Mouse (Mus musculus) MEL (cell line): ENCODE measurements around the gene Tmub2. TPM values are rescaled to one million over a fixed set of nuclear protein-coding genes. Genes with fewer than 3 reads are reported as not detected.

Experiments used
- DNase-seq: peaks from one replicate; pipeline ENCODE4 v3.0.0; 2011; ENCODE audit warnings: low read depth, low spot score
- H3K27ac ChIP-seq: 2 replicates; pipeline ENCODE4 v1.5.1; 2012; ENCODE audit warnings: low read depth, mild to moderate bottlenecking, control low read depth, low read length, moderate library complexity; ENCODE audit not compliant: control insufficient read depth
- H3K27me3 ChIP-seq, 2 experiments: fragments of 150-350 bp in 1 of 2; sonication (generic) in 1 of 2; 2 replicates each; pipeline ENCODE4 v1.6.1; 2012; ENCODE audit warnings: low read length in 2 of 2, mild to moderate bottlenecking in 2 of 2, improper control_type of control experiment in 1 of 2, moderate library complexity in 1 of 2; ENCODE audit not compliant: insufficient read depth in 2 of 2, control insufficient read depth in 1 of 2
- H3K36me3 ChIP-seq, 2 experiments: 2 replicates each; pipeline ENCODE4 v1.6.1; 2012 to 2014; ENCODE audit warnings: low read length in 2 of 2, improper control_type of control experiment in 1 of 2, inconsistent platforms in 1 of 2, mild to moderate bottlenecking in 1 of 2; ENCODE audit not compliant: insufficient read depth in 2 of 2, control insufficient read depth in 1 of 2
- H3K4me1 ChIP-seq, 2 experiments: fragments of 150-350 bp in 1 of 2; sonication (generic) in 1 of 2; 2 replicates each; pipeline ENCODE4 v1.6.1; 2012; ENCODE audit warnings: low read length in 2 of 2, improper control_type of control experiment in 1 of 2, mild to moderate bottlenecking in 1 of 2; ENCODE audit not compliant: insufficient read depth in 2 of 2, control insufficient read depth in 1 of 2
- H3K4me3 ChIP-seq, 2 experiments: fragments of 150-350 bp in 1 of 2; sonication (generic) in 1 of 2; 2 replicates each; pipeline ENCODE4 v1.5.1; 2012; ENCODE audit warnings: low read depth in 2 of 2, low read length in 2 of 2, mild to moderate bottlenecking in 2 of 2, moderate library complexity in 2 of 2, control low read depth in 1 of 2, improper control_type of control experiment in 1 of 2; ENCODE audit not compliant: control insufficient read depth in 1 of 2, insufficient read depth in 1 of 2
- H3K79me2 ChIP-seq: 2 replicates; pipeline ENCODE4 v1.6.1; 2012; ENCODE audit warnings: mild to moderate bottlenecking, low read length, moderate library complexity; ENCODE audit not compliant: control insufficient read depth, poor library complexity, insufficient read depth
- H3K9ac ChIP-seq: 2 replicates; pipeline ENCODE4 v1.6.1; 2012; ENCODE audit warnings: low read depth, mild to moderate bottlenecking, control low read depth, low read length, moderate library complexity; ENCODE audit not compliant: control insufficient read depth, poor library complexity, severe bottlenecking
- H3K9me3 ChIP-seq: fragments of 150-350 bp; sonication (generic); replicated peaks from 2 replicates; pipeline ENCODE4 v1.6.1; 2012; ENCODE audit warnings: mild to moderate bottlenecking, low read length, improper control_type of control experiment, moderate library complexity; ENCODE audit not compliant: insufficient read depth
- BHLHE40 ChIP-seq: IDR thresholded peaks from 2 replicates; pipeline ENCODE4 v1.6.1; 2012; ENCODE audit warnings: low read depth, mild to moderate bottlenecking, inconsistent platforms, low read length, improper control_type of control experiment, borderline replicate concordance
- CHD1 ChIP-seq: IDR thresholded peaks from 2 replicates; pipeline ENCODE4 v1.6.1; 2012; ENCODE audit warnings: low read depth, mild to moderate bottlenecking, inconsistent platforms, low read length, improper control_type of control experiment
- CHD2 ChIP-seq: IDR thresholded peaks from 2 replicates; pipeline ENCODE4 v1.6.1; 2011; ENCODE audit warnings: low read length, improper control_type of control experiment
- CTCF ChIP-seq, 3 experiments: IDR thresholded peaks in 2 of 3; conservative IDR thresholded peaks in 1 of 3; 2 replicates each; pipeline ENCODE4 v1.5.1; 2011 to 2012; ENCODE audit warnings: low read length in 3 of 3, low read depth in 2 of 3, mild to moderate bottlenecking in 2 of 3, improper control_type of control experiment in 1 of 3, inconsistent platforms in 1 of 3, mixed read lengths in 1 of 3, moderate library complexity in 1 of 3; ENCODE audit not compliant: control insufficient read depth in 1 of 3, insufficient read depth in 1 of 3, poor library complexity in 1 of 3, severe bottlenecking in 1 of 3
- E2F4 ChIP-seq: IDR thresholded peaks from 2 replicates; pipeline ENCODE4 v1.6.1; 2011; ENCODE audit warnings: low read depth, low read length, improper control_type of control experiment, borderline replicate concordance
- ELF1 ChIP-seq: IDR thresholded peaks from 2 replicates; pipeline ENCODE4 v1.6.1; 2014; ENCODE audit warnings: low read depth, mild to moderate bottlenecking, inconsistent platforms, low read length, improper control_type of control experiment, moderate library complexity
- EP300 ChIP-seq, 2 experiments: IDR thresholded peaks; 2 replicates each; pipeline ENCODE4 v1.6.1; 2011; ENCODE audit warnings: improper control_type of control experiment in 2 of 2, low read length in 2 of 2, low read depth in 1 of 2, mild to moderate bottlenecking in 1 of 2
- ETS1 ChIP-seq: IDR thresholded peaks from 2 replicates; pipeline ENCODE4 v1.6.1; 2012; ENCODE audit warnings: low read depth, mild to moderate bottlenecking, inconsistent platforms, low read length, improper control_type of control experiment, moderate library complexity
- GABPA ChIP-seq: IDR thresholded peaks from 2 replicates; pipeline ENCODE4 v1.6.1; 2012; ENCODE audit warnings: low read depth, mild to moderate bottlenecking, inconsistent platforms, low read length, improper control_type of control experiment, moderate library complexity
- GATA1 ChIP-seq: IDR thresholded peaks from 2 replicates; pipeline ENCODE4 v1.6.1; 2011; ENCODE audit warnings: low read depth, low read length, improper control_type of control experiment
- HCFC1 ChIP-seq: IDR thresholded peaks from 2 replicates; pipeline ENCODE4 v1.6.1; 2012; ENCODE audit warnings: low read depth, mild to moderate bottlenecking, inconsistent platforms, low read length, improper control_type of control experiment, moderate library complexity
- KAT2A ChIP-seq: conservative IDR thresholded peaks from 2 replicates; pipeline ENCODE4 v1.6.1; 2012; ENCODE audit warnings: low read depth, low read length, improper control_type of control experiment, inconsistent platforms
- MAFK ChIP-seq: IDR thresholded peaks from 2 replicates; pipeline ENCODE4 v1.6.1; 2011; ENCODE audit warnings: low read depth, mild to moderate bottlenecking, low read length, improper control_type of control experiment, borderline replicate concordance
- MAX ChIP-seq: IDR thresholded peaks from 2 replicates; pipeline ENCODE4 v1.6.1; 2011; ENCODE audit warnings: low read length, improper control_type of control experiment
- MXI1 ChIP-seq: IDR thresholded peaks from 2 replicates; pipeline ENCODE4 v1.6.1; 2011; ENCODE audit warnings: mild to moderate bottlenecking, low read depth, low read length, improper control_type of control experiment
- MYB ChIP-seq: IDR thresholded peaks from 2 replicates; pipeline ENCODE4 v1.6.1; 2011; ENCODE audit warnings: mild to moderate bottlenecking, low read depth, low read length, improper control_type of control experiment
- MYC ChIP-seq: IDR thresholded peaks from 2 replicates; pipeline ENCODE4 v1.6.1; 2011; ENCODE audit warnings: low read depth, mild to moderate bottlenecking, low read length, improper control_type of control experiment, moderate library complexity
- NRF1 ChIP-seq: IDR thresholded peaks from 2 replicates; pipeline ENCODE4 v1.6.1; 2014; ENCODE audit warnings: low read depth, mild to moderate bottlenecking, inconsistent platforms, low read length, improper control_type of control experiment, moderate library complexity; ENCODE audit not compliant: poor library complexity, insufficient read depth, severe bottlenecking
- POLR2AphosphoS2 ChIP-seq: IDR thresholded peaks from 2 replicates; pipeline ENCODE4 v1.6.1; 2011; ENCODE audit warnings: low read length, improper control_type of control experiment
- RCOR1 ChIP-seq: IDR thresholded peaks from 2 replicates; pipeline ENCODE4 v1.6.1; 2012; ENCODE audit warnings: low read depth, mild to moderate bottlenecking, inconsistent platforms, low read length, improper control_type of control experiment
- TBP ChIP-seq: IDR thresholded peaks from 2 replicates; pipeline ENCODE4 v1.8.0; 2011; ENCODE audit warnings: low read depth, low read length, improper control_type of control experiment
- TCF12 ChIP-seq: IDR thresholded peaks from 2 replicates; pipeline ENCODE4 v1.6.1; 2014; ENCODE audit warnings: low read depth, mild to moderate bottlenecking, inconsistent platforms, low read length, improper control_type of control experiment, moderate library complexity
- UBTF ChIP-seq: IDR thresholded peaks from 2 replicates; pipeline ENCODE4 v1.6.1; 2012; ENCODE audit warnings: low read depth, mild to moderate bottlenecking, inconsistent platforms, low read length, improper control_type of control experiment, moderate library complexity, borderline replicate concordance; ENCODE audit not compliant: insufficient read depth
- USF1 ChIP-seq: IDR thresholded peaks from 2 replicates; pipeline ENCODE4 v1.6.1; 2014; ENCODE audit warnings: low read depth, mild to moderate bottlenecking, inconsistent platforms, low read length, improper control_type of control experiment, moderate library complexity
- ZC3H11A ChIP-seq: IDR thresholded peaks from 2 replicates; pipeline ENCODE4 v1.6.1; 2012; ENCODE audit warnings: low read depth, mild to moderate bottlenecking, inconsistent platforms, low read length, improper control_type of control experiment
- ZMIZ1 ChIP-seq: IDR thresholded peaks from 2 replicates; pipeline ENCODE4 v1.6.1; 2012; ENCODE audit warnings: low read depth, mild to moderate bottlenecking, inconsistent platforms, low read length, improper control_type of control experiment, moderate library complexity
- ZNF384 ChIP-seq: IDR thresholded peaks from 2 replicates; pipeline ENCODE4 v1.6.1; 2012; ENCODE audit warnings: low read depth, mild to moderate bottlenecking, inconsistent platforms, low read length, improper control_type of control experiment
- polyA plus RNA-seq, 2 experiments: library from polyadenylated mRNA; stranded (reverse) in 1 of 2; unstranded in 1 of 2; fragments of >175 nt in 1 of 2; fragments of >200 nt in 1 of 2; gene quantifications; 2 replicates each; pipeline versions ENCODE4 v1.2.1 to v1.2.4; 2012; ENCODE audit warnings: low replicate concordance in 2 of 2, low read depth in 1 of 2; ENCODE audit not compliant: insufficient read length in 2 of 2, insufficient read depth in 1 of 2, missing spikeins in 1 of 2
- total RNA-seq: library from RNA; depleted of rRNA; stranded (reverse); fragments of 300-350 nt; gene quantifications from 2 replicates; pipeline ENCODE4 v1.2.3, GENCODE M21; 2012

Tmub2 gene
- total and polyA plus RNA-seq, 3 experiments: 29.3 to 40.5 TPM; not detected in 1

- Histone ChIP-seq H3K4me3 (no peak overlapping the region), H3K79me2 (no peaks in the 10 kb centered on the region), H3K9me3 (no peaks in the 10 kb centered on the region), H3K36me3 (no peaks in the 10 kb centered on the region), H3K27me3 (peaks cover 17 to 28% of the 10 kb centered on the region in 2 experiments), H3K27ac (no peak overlapping the region), H3K4me1 (no peaks in the 10 kb centered on the region), H3K9ac (no peak overlapping the region)
- TF ChIP-seq ZMIZ1: no peak
- no peak for TF ChIP-seq MAFK
- TF ChIP-seq CHD2: no peak
- no peak for TF ChIP-seq GABPA
- TF ChIP-seq HCFC1: no peak
- TF ChIP-seq UBTF: no peak
- no peak for TF ChIP-seq MXI1
- no peak for TF ChIP-seq MYB
- TF ChIP-seq GATA1: no peak
- TF ChIP-seq EP300 (IDR thresholded peaks at IDR 0.05; ENCODE audit: low read depth in 1 of 2, low read length in 2 of 2): no peak
- TF ChIP-seq MAX: no peak
- no peak for TF ChIP-seq ETS1
- TF ChIP-seq MYC: no peak
- no peak for TF ChIP-seq TBP
- no peak for TF ChIP-seq ELF1
- no peak for TF ChIP-seq USF1
- TF ChIP-seq TCF12: no peak
- TF ChIP-seq CTCF (IDR thresholded peaks at IDR 0.05 in 2 of 3, conservative IDR thresholded peaks at IDR 0.05 in 1 of 3; ENCODE audit: control insufficient read depth in 1 of 3, insufficient read depth in 1 of 3, low read depth in 2 of 3, low read length in 3 of 3, poor library complexity in 1 of 3, severe bottlenecking in 1 of 3): no peak
- no peak for DNase-seq
Observed at GRCm38 (mm10) chr11:102327250-102327649, 42.5 kb downstream of the Tmub2 start.

GRCm38 (mm10) chr11:102327839-102328238, 43.1 kb downstream of the Tmub2 start:
- Histone ChIP-seq H3K27ac (no peak overlapping the region), H3K79me2 (no peaks in the 10 kb centered on the region), H3K9me3 (no peaks in the 10 kb centered on the region), H3K36me3 (no peaks in the 10 kb centered on the region), H3K4me1 (no peaks in the 10 kb centered on the region), H3K27me3 (peaks cover 17 to 28% of the 10 kb centered on the region in 2 experiments), H3K9ac (no peak overlapping the region), H3K4me3 (no peak overlapping the region)
- TF ChIP-seq GATA1 (no peak), RCOR1 (no peak), E2F4 (no peak), ZNF384 (no peak), GABPA (no peak), MAFK (no peak), CHD1 (no peak), UBTF (no peak), MYB (no peak), USF1 (no peak), POLR2AphosphoS2 (no peak), ZMIZ1 (no peak), MXI1 (no peak), NRF1 (no peak), CHD2 (no peak), KAT2A (no peak), BHLHE40 (no peak), ZC3H11A (no peak)
- no peak for DNase-seq
